Mouse (Mus musculus) thymus, adult 2 months (tissue): ENCODE measurements around the gene Bex1. TPM values are rescaled to one million over a fixed set of nuclear protein-coding genes. Genes with fewer than 3 reads are reported as not detected.

Experiments
- DNase-seq: peaks from one replicate; pipeline ENCODE4 v3.0.0; 2021
- H3K27ac ChIP-seq: fragments of 200-500 bp; 2 replicates; pipeline ENCODE4 v1.5.1; 2012; ENCODE audit warnings: low read length, control low read depth; ENCODE audit not compliant: control insufficient read depth, insufficient read depth
- H3K27me3 ChIP-seq: fragments of 200-500 bp; 2 replicates; pipeline ENCODE4 v1.6.1; 2012; ENCODE audit warnings: mild to moderate bottlenecking, low read length, moderate library complexity, mixed read lengths; ENCODE audit not compliant: control insufficient read depth, insufficient read depth
- H3K36me3 ChIP-seq: fragments of 200-500 bp; 2 replicates; pipeline ENCODE4 v1.6.1; 2012; ENCODE audit warnings: mild to moderate bottlenecking, low read length, moderate library complexity; ENCODE audit not compliant: control insufficient read depth, insufficient read depth
- H3K4me1 ChIP-seq: fragments of 200-500 bp; replicated peaks from 2 replicates; pipeline ENCODE4 v1.6.1; 2012; ENCODE audit warnings: low read length; ENCODE audit not compliant: control insufficient read depth, insufficient read depth
- H3K4me3 ChIP-seq: fragments of 200-500 bp; 2 replicates; pipeline ENCODE4 v1.5.1; 2012; ENCODE audit warnings: mild to moderate bottlenecking, low read length, control low read depth, moderate library complexity; ENCODE audit not compliant: control insufficient read depth, insufficient read depth
- CTCF ChIP-seq: fragments of 200-500 bp; IDR thresholded peaks from 2 replicates; pipeline ENCODE4 v1.5.1; 2012; ENCODE audit warnings: mild to moderate bottlenecking, control low read depth, low read length, moderate library complexity, borderline replicate concordance; ENCODE audit not compliant: control insufficient read depth, poor library complexity, insufficient read depth; ENCODE audit errors: extremely low read depth
- POLR2A ChIP-seq: fragments of 200-500 bp; IDR thresholded peaks from 2 replicates; pipeline ENCODE4 v1.6.1; 2012; ENCODE audit warnings: mild to moderate bottlenecking, low read length, control low read depth, moderate library complexity; ENCODE audit not compliant: control insufficient read depth, poor library complexity, insufficient read depth; ENCODE audit errors: extremely low read depth
- WGBS: fragments of 180-500 bp; shearing (Covaris S2); methylation state at CpG from one replicate; pipeline ENCODE4 v1.1.7; 2018; 5-methylcytosine and 5-hydroxymethylcytosine counted together
- polyA plus RNA-seq: library from polyadenylated mRNA; depleted of rRNA; stranded (reverse); fragments of >200 nt; gene quantifications from 2 replicates; pipeline ENCODE4 v1.2.3, GENCODE M21; 2012; rRNA removed

Bex1 gene
- polyA plus RNA-seq, 1 experiment: 2.1 TPM

- Histone ChIP-seq H3K27ac (no peak within 1 kb of the TSS), H3K4me1 (no peaks in the 10 kb centered on the region), H3K36me3 (no peaks in the 10 kb centered on the region), H3K4me3 (peak within 1 kb of the TSS; percentile 31), H3K27me3 (no peaks in the 10 kb centered on the region)
- WGBS: 5% methylated on average over 10 of the region's 10 CpGs
- no peak for TF ChIP-seq POLR2A
- no peak for TF ChIP-seq CTCF
- peak; percentile 8 for DNase-seq
Measured at GRCm38 (mm10) chrX:136172118-136172551, 43.2 kb downstream of the Bex1 start, which contains the start of gene Tceal8. Gene Tceal8, minus strand, starts transcription at chrX:136172342.

DNA sequence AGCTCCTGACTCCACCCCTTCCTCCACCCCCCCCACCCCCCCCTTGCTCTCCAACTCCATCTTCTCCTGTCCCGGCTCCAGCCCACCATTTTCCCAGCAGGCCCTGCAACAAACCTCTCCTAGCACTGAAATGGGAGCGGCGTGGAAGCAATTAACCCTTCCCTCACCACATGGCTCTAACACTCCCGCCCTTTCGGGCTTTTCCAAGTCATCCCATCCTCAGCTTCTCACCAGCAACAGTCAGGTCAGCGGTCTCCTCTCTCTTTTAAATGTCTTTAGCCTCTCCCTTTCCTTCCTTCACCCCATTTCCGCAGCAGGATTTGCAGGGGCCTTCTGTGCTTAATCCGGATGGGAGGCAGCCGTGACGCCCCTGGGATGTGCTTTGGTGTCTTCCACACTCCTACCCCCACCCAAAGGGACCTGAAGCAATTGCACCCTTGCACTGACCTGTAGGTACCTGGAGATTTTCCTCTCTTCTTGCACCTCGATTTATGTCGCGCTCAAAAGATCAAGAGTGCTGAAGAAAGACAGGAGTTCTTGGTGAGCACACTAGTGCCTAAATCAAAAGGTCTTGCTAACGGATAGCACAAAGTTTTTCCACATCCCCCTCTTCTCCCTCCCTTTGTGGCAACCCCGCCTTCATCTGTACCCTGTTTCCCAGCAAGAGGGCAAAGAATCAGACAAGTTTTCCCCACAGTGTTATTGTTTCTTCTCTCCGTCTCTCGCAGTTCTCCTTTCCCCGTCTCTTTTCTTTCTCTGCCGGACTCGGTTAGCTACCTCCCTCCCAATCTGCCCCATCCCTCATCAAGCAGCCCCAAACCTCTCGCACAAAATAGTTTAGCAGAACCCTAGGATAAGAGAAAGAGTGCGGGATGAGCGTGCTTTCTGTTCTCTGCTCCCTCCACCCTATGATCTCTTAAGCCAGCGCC lies 43.9 kb downstream of the Bex1 start:
- no peak for TF ChIP-seq CTCF
- no peak for TF ChIP-seq POLR2A
- Histone ChIP-seq H3K27me3 (no peaks in the 10 kb centered on the region), H3K36me3 (no peaks in the 10 kb centered on the region), H3K4me3 (peak overlapping the region; percentile 31), H3K4me1 (no peaks in the 10 kb centered on the region), H3K27ac (no peak overlapping the region)
- peak; percentile 1 for DNase-seq
- 4% methylated on average over 24 of the region's 24 CpGs for WGBS

- no peaks in the 10 kb centered on the region for H3K27me3 ChIP-seq
- no peaks in the 10 kb centered on the region for H3K36me3 ChIP-seq
- TF ChIP-seq CTCF (no peak), POLR2A (no peak)
- DNase-seq: no peak
- H3K4me1 ChIP-seq: no peaks in the 10 kb centered on the region
- H3K4me3 ChIP-seq: no peak overlapping the region
- no peak overlapping the region for H3K27ac ChIP-seq
- WGBS: 96% methylated on average over 10 of the region's 10 CpGs
Measured at GRCm38 (mm10) chrX:136170625-136171024, 44.7 kb downstream of the Bex1 start.

Other genes starting within 250 kb of the Bex1 start
- 4.8 and 6.2 TPM in 2 replicates for gene Arxes2, start 221.7 kb downstream of the Bex1 start, polyA plus RNA-seq
- gene Arxes1, start 182.1 kb downstream of the Bex1 start, polyA plus RNA-seq: 0.35 and 0.71 TPM in 2 replicates
- gene Bex2, start 147.3 kb downstream of the Bex1 start, polyA plus RNA-seq: 0.64 and 1.1 TPM in 2 replicates
- gene Nxf3, start 130.3 kb downstream of the Bex1 start, polyA plus RNA-seq: 0.03 TPM in 1 of 2 replicates, not detected in the other
- gene Bex4, start 76.5 kb downstream of the Bex1 start, polyA plus RNA-seq: not detected in 2 replicates
- 0.96 and 1.2 TPM in 2 replicates for gene Tceal8, start 43.2 kb downstream of the Bex1 start, polyA plus RNA-seq
- 0.12 TPM in 1 of 2 replicates, not detected in the other for gene Tceal5, start 11.6 kb downstream of the Bex1 start, polyA plus RNA-seq
- gene Tceal7, start 734 bp downstream of the Bex1 start, polyA plus RNA-seq: not detected in 2 replicates
- gene Tceal9, start 29.6 kb upstream of the Bex1 start, polyA plus RNA-seq: 4.6 and 7.7 TPM in 2 replicates
- gene Bex3, start 54.7 kb upstream of the Bex1 start, polyA plus RNA-seq: 46.3 and 55.0 TPM in 2 replicates